Mouse (Mus musculus) cerebellum, adult 2 months (tissue): ENCODE measurements around the gene Coro1c.

Experiments used
- CTCF ChIP-seq: fragments of 200-500 bp; IDR thresholded peaks from 2 replicates; pipeline ENCODE4 v1.5.1; 2011; ENCODE audit warnings: low read depth, mild to moderate bottlenecking, control low read depth, low read length, moderate library complexity, borderline replicate concordance; ENCODE audit not compliant: insufficient read depth
- POLR2A ChIP-seq: fragments of 200-500 bp; IDR thresholded peaks from 2 replicates; pipeline ENCODE4 v1.6.1; 2011; ENCODE audit warnings: low read length, control low read depth, borderline replicate concordance; ENCODE audit not compliant: insufficient read depth

DNA sequence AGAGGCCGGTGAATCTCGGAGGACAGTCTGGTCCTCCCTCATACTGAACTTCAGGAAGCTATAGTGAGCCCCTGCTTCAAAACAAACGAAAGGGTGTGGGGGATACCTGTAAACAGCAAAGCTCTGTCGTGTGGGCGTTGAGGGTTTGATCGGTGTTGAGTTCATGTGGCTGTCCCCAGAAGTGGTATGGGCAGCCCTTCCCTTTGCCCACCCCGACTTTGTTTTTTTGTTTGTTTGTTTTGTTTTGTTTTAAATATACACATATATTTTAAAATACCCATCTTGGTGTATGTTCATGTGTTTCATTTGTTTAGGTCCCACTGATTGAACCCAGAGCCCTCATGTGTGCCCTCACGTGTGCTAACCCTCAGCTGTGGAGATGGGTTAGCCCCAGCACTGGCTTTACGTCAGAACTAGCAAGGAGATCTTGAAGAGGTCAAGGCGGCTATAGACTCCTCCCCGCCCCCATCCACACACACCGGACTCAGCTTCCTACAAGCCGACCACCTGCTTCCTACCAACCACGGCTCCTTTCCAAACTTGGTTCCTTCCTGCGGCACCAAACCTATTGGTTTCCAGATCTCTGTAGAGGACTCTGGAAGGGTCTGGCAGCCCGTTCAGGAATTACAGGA, 75.1 kb downstream of the Coro1c start:
- no peak for TF ChIP-seq CTCF
- no peak for TF ChIP-seq POLR2A
